Mouse (Mus musculus) thymus, adult 2 months (tissue): ENCODE measurements around the gene Srsf4.

Experiments used
- CTCF ChIP-seq: fragments of 200-500 bp; IDR thresholded peaks from 2 replicates; pipeline ENCODE4 v1.5.1; 2012; ENCODE audit warnings: mild to moderate bottlenecking, control low read depth, low read length, moderate library complexity, borderline replicate concordance; ENCODE audit not compliant: control insufficient read depth, poor library complexity, insufficient read depth; ENCODE audit errors: extremely low read depth
- POLR2A ChIP-seq: fragments of 200-500 bp; IDR thresholded peaks from 2 replicates; pipeline ENCODE4 v1.6.1; 2012; ENCODE audit warnings: mild to moderate bottlenecking, low read length, control low read depth, moderate library complexity; ENCODE audit not compliant: control insufficient read depth, poor library complexity, insufficient read depth; ENCODE audit errors: extremely low read depth

- TF ChIP-seq CTCF (no peak), POLR2A (no peak)
These were observed 48.5 kb upstream of the Srsf4 start for GRCm38 (mm10) chr4:131824939-131825338.
